Mouse (Mus musculus): ENCODE data around the gene Prkcq.

DNA sequence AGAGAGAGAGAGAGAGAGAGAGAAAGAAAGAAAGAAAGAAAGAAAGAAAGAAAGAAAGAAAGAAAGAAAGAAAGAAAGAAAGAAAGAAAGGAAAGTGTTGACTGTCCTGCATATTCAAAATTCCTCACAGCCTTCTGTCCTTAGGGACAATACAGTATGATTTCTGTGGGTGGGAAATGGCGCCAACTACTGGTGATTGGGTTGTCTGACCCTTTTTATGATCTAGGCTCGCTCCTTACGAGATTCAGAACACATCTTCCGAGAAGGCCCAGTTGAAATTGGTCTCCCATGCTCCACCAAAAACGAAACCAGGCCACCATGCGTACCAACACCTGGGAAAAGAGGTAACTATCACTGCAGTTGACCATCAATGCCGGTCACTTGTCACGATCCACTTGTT lies 82.0 kb downstream of the Prkcq start:
- TF ChIP-seq TAL1 (IDR thresholded peaks at IDR 0.05; ENCODE audit: low read length), result no peak
- TF ChIP-seq GATA1 (IDR thresholded peaks at IDR 0.05; ENCODE audit: low read length), result no peak

All from erythroblast, embryonic 14.5 days (primary cell).